Mouse (Mus musculus): ENCODE measurements around the gene Cnpy3.

The Cnpy3 gene

DNA sequence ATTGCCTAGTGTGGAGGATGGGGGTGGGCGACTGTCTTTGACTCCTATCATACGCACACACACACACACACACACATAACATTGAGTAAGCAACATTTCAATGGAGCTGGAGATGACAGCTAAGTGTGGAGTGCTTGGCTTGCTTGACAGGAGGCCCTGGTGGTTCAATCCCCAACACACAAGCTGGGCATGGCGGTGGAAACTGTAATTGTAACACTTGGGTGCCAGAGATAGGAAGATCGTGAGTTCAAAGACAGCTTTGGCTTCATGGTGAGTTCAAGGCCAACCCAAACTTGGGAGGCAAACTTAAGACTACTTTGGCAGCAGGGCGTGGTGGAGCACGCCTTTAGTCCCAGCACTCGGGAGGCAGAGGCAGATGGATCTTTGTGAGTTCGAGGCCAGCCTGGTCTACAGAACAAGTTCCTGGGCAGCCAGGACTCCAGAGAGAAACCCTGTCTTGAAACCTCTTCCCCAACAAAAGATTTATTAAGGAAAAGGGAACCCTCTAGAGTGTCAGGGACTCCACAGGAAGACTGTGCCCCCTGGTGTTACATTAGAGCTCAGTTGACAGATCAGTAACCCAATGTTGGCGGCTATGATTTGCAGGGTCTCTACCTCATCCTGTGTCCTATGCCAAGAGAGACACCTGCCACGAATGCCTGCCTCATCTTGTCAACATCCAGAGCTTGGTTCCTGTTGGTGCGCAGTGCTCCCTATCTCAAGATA, 37.1 kb downstream of the Cnpy3 start:
- DNase-seq (ENCODE audit: low spot score), result no peak

DNA sequence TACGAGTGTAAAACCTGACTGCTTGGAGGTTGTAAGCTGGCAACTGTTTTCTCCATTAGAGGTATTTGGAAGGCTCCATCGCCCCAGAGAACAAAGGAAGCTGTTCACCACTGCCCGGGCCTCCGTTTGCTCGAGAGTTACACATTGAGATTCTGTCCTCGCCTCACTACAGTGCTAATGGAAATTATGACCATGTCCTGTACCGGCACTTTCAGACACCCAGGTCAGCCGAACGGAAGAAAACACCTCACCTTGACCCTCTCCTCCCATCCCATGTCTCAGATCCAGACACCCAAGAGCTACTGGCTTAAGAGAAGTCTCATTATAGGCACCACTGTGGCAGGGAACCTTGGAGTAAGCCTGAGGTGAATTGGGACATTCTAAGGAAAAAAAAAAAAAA, 38.2 kb downstream of the Cnpy3 start:
- DNase-seq (ENCODE audit: low spot score), result no peak

DNA sequence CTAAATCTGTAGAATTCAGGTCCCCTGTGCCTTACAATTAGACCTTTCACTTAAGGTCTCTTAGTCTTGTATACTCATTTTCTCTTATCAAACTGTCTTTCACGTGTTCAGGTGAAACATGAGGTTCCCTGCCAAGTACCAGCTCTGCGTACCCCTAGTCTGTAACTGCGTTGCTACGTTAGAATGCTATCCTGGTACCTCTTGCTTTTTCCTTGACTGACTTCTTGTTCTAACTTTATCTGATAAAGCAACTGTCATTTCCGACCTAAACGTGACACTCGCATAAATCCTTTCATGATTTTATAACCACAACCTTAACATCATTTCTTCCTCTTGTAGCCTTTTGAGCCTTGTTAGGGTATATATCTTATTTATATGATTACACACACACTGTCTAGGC, 39.6 kb downstream of the Cnpy3 start:
- DNase-seq (ENCODE audit: low spot score), result no peak

DNA sequence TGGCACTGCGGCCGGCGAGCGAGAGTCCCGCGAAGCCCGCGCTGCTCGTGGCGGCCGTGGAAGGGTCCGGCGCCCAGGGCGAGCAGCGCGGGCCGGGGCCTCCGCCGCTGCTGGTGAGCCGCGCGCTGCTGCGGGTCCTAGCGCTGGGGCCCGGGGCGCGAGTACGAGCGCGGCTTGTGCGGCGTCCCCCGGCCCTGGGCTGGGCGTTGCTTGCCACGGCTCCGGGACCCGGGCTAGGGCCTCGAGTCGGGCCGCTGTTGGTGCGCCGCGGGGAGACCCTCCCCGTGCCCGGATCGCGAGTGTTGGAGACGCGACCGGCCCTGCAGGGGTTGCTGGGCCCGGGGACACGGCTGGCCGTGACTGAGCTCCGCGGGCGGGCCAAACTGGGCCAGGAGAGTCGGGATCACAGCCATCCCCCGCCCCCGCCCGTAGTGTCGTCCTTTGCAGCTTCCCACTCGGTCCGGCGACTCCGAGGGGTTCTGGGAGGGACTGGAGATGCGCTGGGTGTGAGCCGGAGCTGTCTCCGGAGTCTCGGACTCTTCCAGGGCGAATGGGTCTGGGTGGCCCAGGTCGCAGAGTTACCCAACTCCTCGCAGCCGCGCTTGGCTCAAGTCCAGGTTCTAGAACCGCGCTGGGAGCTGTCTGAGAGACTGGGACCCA, 40.3 kb downstream of the Cnpy3 start:
- no peak for DNase-seq (ENCODE audit: low spot score)

DNA sequence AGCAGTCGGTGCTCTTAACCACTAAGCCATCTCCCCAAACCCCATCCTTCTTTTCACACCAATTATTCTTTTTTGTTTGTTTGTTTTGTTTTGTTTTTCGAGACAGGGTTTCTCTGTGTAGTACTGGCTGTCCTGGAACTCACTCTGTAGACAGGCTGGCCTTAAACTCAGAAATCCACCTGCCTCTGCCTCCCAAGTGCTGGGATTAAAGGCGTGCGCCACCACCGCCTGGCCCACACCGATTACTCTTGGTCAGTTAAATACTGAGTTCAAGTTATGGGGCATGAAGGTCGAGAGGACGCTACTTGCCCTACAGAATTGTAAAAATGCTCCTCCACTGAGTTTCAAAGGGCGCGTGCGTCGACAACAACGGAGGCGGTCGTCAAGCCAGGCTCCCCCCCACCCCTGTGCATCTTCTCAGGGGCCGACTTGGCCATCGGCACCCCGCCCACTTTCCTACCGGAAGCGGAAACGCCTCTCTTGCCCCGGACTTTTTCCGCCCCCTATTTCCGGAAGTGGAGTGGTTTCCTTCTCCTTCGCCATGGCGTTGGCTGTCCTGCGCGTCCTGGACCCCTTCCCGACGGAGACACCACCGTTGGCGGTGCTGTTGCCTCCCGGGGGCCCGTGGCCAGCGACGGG, 40.9 kb downstream of the Cnpy3 start, which contains the start of gene Pex6:
TSS of gene Pex6 (plus strand) at position 505 of the 639 bp plus-strand sequence.
- DNase-seq (ENCODE audit: low spot score), result peak; percentile 84

DNA sequence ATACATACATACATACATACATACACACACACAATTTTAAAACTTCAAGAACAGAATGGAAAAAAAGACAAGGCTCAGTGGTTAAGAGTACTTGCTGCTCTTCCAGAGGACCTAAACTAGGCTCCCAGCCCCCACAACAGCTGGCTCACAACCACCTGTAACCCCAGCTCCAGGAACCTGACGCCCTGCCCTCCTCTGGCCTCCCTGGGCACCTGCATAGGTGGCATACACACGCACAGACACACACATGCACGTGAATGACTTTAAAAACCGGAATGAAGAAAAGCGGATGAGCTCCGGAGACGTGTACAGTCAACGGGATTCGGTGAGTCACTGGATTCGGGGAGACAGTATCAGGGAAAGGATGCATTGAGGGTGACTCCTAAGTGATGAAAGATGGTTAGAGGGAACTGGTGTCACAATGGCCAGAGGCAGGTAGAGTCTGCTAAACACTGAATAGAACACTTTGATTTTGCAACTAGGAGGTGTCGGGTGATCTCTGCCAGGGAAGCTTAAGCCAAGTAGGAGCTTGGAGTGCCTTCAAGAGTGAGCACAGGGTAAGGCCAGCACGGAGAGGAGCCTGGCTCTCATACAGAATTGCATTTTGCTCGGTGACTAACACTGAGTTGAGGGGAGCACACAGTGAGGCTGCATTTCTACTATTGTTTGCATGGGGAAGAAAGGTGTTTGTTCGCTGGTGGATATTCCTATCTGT, 45.5 kb downstream of the Cnpy3 start:
- DNase-seq (ENCODE audit: low spot score), result no peak

DNA sequence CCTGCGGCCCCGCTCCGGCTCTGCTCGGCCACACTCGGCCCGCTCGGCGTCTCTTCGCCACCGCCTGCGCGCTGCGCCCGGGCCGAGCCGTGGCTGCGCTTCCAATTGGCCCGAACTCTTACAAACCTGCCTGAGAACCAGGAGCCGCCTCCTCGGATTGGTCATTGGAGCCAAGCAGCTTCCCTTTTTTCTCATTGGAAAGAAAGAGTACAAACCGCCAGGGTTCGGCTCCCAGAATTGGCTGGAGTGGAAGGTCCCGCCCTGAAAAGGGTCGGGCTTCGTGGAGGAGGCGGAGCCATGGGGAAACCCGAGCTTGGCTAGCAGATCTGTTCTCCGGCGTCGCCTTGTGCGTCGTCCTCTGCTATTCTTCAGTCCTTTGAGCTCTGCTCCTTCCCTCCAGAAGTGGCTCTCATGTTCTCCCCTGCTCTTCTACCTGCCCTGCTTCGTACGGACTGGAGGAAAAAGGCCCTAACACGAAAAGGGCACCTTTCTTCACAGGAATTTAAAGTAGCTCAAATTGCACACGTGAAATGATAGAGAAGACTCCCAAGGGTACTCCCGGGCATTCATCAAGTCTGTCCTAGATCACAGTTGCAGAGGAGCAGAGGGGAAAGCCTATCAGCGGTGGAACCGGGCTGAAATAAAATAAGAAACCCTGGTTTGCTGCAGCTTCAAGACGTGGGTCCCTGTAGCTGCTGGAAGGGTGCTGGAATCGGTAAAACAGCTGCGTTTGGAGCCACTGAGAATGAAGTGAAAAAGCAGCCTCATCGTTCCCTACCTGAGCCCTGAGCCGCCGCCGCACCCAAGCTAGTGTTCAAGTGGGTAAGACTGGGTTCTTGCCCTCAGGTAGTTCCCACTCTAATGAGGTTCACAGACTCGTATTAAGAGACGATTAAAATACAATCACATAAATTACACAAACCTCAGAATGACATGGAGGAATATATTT, 46.9 kb downstream of the Cnpy3 start, which contains the start of gene Ppp2r5d:
TSS of gene Ppp2r5d (minus strand) at position 225 of the 949 bp plus-strand sequence.
- DNase-seq (ENCODE audit: low spot score), result peak; percentile 95

DNA sequence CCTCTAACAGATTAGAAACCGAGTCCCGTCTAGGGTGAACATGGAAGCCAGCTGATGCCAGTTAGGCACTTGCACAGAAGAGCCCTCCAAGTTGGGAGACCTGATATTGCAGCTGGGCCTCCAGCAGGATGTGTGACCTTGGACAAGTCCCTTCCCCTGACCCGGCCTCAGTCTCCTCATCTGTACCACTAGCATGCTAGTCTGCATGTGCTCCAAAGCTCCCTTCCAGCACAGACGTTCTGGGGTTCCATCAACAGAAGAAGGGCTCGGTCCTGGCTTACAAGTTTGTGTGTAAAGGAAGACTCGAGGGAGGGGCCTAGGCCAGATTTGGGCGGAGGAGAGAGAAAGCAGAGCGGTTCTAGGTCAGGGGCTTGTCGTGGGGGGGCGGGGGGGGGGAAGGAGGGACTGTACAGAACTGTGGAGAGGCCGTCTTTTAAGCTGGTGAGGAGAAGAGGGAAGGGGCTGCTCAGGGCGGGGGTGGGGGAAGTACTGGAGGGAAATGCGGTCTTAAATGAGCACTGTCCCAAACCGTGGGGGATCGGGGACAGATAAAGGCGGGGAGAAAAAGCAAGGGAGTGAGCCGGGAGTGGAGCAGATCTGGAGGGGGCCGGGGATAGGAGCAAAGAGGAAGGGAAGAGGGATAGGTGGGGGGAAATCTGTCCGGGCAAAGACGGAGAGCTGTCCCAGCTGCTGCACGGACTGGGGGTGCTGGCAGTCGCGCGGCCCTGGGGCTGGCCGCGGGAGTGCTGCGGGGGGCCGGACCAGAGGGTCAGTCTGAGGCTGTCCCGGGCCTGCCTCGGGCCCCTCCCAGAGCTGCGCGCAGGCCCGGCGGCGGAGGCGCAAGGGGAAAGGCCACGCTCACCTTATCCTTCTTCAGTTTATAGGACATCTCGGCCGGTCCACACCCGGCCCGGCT, 47.8 kb downstream of the Cnpy3 start:
- DNase-seq (ENCODE audit: low spot score), result no peak

DNA sequence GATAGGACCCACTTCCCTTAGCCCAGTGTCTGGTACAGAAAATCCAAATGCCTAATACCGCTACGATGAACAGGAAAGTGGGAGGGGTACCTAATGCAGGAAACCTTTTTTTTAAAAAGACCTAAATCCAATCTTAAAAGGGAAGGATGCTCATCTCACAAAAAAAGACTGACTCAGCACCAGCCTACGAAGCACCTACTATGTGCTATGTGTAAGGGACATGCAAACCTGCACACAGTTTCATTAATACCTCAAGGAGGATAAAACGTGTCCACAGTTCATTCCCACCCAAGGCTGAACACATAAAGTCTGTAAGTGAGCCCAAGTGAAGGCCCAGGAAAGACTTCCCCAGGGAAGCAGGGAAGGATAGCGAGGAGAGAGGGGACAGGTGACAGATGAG, 49.5 kb downstream of the Cnpy3 start:
- DNase-seq (ENCODE audit: low spot score), result no peak

DNA sequence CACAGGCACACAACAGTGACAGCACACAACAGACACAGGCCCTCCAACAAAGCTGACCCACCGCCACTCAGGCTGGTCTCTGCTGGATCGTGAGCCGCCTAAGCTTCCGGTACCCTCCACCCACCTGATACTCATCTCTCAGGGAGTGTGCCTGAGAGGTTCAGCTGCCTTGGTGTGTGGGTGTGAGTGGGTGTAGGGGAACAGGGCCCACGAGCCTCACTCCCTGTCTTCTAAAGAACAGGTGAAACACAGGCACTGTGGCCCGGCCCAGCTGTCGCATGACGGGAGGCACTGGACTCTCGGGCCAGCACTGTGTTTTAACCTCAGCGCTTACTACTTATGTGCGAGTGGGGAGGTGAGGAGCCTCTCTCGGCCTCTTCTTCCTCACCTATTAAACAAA, 49.9 kb downstream of the Cnpy3 start:
- DNase-seq (ENCODE audit: low spot score), result no peak

DNA sequence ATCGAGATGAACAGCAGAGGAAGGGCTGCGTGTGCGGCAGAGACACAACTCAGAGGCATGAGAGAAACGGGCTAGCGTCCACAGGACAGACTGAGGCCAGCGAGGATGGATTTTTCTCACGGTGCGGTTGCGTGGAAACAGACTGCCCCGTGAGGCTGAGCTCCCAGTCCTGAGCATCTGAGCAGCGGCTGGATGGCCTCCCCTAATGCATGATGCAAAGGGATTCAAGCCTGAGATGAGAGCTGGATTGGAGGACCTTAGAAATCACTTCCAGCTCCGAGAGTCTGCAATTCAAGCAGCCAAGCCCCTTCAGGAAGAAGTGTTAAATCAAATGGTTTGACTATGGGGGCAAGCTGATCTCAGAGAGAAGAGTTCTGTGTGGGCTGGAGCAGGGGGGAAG, 50.5 kb downstream of the Cnpy3 start:
- no peak for DNase-seq (ENCODE audit: low spot score)

DNA sequence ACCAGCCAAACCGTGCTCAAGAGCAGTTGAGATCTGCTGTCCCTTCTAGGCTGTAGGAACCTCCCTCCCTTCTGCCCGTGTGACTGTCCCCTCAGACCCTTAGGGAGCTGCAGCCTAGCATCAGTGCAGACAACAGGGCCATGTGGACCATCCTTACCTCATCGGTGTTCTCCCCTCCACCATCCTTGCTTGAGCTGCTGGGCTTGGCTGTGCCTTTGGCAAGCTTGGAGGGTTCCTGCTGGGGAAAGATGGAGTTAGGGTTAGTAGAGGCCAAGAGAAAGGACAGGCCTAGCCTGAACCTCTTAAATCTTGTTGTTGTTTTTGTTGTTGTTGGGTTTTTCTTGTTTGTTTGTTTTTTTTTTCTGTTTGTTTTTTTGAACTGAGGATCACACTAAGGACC, 52.1 kb downstream of the Cnpy3 start:
- no peak for DNase-seq (ENCODE audit: low spot score)

DNA sequence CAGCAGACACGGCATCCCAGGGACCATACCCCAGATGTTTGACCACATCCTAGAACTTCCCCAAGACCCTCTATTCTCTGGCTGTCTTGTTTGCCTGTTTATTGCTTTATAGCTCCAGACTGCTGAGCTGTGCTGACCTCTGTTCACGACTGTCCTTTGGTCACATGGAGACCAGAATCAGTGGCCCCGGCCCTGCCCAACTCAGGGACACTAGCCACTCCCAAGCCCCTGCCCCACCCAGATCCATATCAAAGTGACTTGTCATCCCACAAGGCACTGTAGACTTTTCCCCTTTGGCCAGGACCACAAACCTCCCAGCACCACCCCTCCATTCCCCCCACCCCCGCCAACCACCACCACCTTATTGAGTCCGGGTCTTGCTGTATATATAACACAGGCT, 52.8 kb downstream of the Cnpy3 start:
- DNase-seq (ENCODE audit: low spot score), result no peak

DNA sequence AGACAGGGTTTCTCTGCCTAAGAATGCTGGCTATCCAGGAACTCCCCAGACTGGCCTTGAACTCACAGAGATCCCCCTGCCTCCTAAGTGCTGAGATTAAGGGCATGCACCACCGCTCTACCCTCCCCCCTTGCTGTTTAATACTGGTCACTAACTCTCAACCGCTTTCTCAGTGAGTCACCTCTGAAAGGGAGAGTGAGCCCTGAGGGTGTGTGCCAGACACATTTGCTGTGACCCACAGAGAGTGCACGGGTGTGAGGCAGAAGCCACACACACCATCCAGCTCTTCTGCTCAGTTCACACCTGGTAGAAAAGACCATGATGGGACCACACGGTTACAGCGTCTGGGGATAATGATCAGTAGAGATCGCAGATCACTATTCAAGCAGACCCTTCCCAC, 53.5 kb downstream of the Cnpy3 start:
- no peak for DNase-seq (ENCODE audit: low spot score)

DNA sequence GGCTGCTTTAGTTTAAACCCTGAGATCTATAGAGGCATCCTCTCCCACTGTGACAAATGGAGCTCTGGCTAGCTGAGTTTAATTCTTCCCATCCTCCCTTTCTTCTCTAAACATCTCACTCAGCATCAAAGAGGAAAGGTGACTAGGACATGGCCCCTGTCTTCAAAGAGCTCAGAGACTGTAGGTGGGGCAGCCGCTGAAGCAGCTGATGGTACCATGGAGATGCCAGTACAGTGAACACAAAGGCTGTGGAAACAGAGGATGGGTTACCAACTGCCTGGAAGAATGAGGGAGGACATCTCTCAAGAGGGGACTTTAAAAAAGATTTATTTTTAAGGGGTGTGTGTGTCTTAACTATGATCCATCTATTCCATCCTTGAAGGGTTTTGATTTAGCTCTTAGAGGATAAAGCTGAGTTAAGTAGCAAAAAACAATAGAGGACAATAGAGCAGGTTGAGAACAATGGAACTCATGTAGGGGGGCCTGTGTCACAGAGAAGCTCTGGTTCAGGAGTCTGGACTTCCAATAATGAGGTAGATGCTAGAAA, 57.4 kb downstream of the Cnpy3 start:
- no peak for DNase-seq (ENCODE audit: low spot score)

DNA sequence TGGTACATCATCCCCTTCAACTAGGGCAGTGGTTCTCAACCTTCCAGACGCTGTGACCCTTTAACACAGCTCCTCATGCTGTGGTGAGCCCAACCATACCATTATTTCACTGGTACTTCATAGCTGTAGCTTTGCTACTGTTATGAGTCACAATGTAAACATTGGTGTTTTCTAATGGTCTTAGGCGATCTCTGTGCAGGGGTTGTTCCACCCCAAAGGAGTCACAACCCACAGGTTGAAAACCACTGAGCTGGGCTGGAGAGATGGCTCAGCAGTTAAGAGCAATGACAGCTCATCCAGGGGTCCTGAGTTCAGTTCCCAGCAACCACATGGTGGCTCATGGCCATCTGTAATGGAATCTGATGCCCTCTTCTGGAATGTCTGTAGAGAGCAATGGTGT, 60.6 kb downstream of the Cnpy3 start:
- DNase-seq (ENCODE audit: low spot score), result no peak

DNA sequence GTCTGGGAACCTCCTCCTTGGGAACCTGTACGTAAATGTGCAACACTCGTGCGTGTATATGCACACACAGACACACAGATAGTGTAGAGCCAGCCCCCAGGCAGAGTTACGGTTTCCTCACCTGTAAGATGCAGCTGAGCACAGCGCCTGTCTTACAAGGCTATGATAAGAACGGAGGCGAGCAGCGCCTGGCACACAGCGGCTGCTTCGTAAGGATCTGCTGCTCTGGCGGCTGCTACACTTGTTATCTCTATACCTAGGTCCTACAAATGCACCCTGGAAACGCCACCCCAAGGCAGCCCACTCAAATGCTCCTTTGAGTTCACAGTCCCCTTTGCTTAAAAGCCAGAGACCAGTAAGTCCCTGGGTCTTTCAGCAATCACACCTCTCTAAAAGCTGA, 61.3 kb downstream of the Cnpy3 start:
- DNase-seq (ENCODE audit: low spot score), result no peak

DNA sequence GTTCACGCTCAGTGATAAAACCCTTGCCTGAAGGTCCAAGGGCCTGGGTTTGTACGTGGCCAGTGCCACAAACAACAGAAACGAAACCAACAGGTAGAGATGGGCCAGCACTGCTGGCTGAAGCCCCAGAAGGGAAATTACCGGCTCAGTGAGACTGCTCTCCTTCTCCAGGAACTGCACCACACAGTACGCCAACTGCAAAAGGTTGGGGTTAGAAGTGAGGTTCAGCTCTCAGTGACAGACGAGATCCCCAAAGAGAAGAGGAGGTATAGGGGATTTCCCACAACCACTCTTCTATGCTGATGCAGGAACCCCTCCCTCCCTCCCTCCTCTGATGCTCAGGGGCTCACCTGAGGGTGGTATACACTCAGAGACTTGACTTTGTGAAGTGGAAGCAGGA, 66.1 kb downstream of the Cnpy3 start:
- DNase-seq (ENCODE audit: low spot score), result no peak
